Mouse (Mus musculus) embryonic facial prominence, embryonic 11.5 days (tissue): ENCODE results near the gene Cnga3. TPM values are rescaled to one million over a fixed set of nuclear protein-coding genes. Genes with fewer than 3 reads are reported as not detected.
A peak's percentile ranks its signal among the peaks of the same experiment; 100 is the strongest.

Experiments used
- ATAC-seq: fragments of 200-750 bp; cut with Nextera tagmentation; replicated peaks from 2 replicates; pipeline ENCODE4 v1.8.0; 2017; ENCODE audit warnings: low read depth; ENCODE audit not compliant: insufficient number of reproducible peaks, low FRiP score, low TSS enrichment
- DNase-seq: peaks from one replicate; pipeline ENCODE4 v3.0.0-alpha.2; 2015; ENCODE audit warnings: low spot score
- H3K27ac ChIP-seq: fragments of 300-500 bp; sonication (generic); replicated peaks from 2 replicates; pipeline ENCODE4 v1.5.1; 2014; ENCODE audit warnings: mild to moderate bottlenecking, low read depth, low read length, control low read depth
- H3K27me3 ChIP-seq: fragments of 300-500 bp; sonication (generic); 2 replicates; pipeline ENCODE4 v1.6.1; 2014; ENCODE audit warnings: mild to moderate bottlenecking, low read length, moderate library complexity, mixed read lengths; ENCODE audit not compliant: control insufficient read depth, insufficient read depth
- H3K36me3 ChIP-seq: fragments of 300-500 bp; sonication (generic); replicated peaks from 2 replicates; pipeline ENCODE4 v1.6.1; 2014; ENCODE audit warnings: low read depth, mild to moderate bottlenecking, low read length, moderate library complexity, mixed read lengths; ENCODE audit not compliant: control insufficient read depth, insufficient read depth
- H3K4me1 ChIP-seq: fragments of 300-500 bp; sonication (generic); 2 replicates; pipeline ENCODE4 v1.6.1; 2014; ENCODE audit warnings: low read length, mixed read lengths; ENCODE audit not compliant: control insufficient read depth, insufficient read depth
- H3K4me2 ChIP-seq: fragments of 300-500 bp; sonication (generic); 2 replicates; pipeline ENCODE4 v1.6.1; 2014; ENCODE audit warnings: low read depth, mild to moderate bottlenecking, control low read depth, low read length, moderate library complexity
- H3K4me3 ChIP-seq: fragments of 300-500 bp; sonication (generic); 2 replicates; pipeline ENCODE4 v1.5.1; 2014; ENCODE audit warnings: low read depth, low read length, control low read depth
- H3K9ac ChIP-seq: fragments of 300-500 bp; sonication (generic); replicated peaks from 2 replicates; pipeline ENCODE4 v1.6.1; 2014; ENCODE audit warnings: mild to moderate bottlenecking, control low read depth, low read length
- H3K9me3 ChIP-seq: fragments of 300-500 bp; sonication (generic); replicated peaks from 2 replicates; pipeline ENCODE4 v1.6.1; 2016; ENCODE audit warnings: mild to moderate bottlenecking, low read length, inconsistent platforms, mixed read lengths; ENCODE audit not compliant: control insufficient read depth
- WGBS: fragments of 180-500 bp; shearing (Covaris S2); extraction: QIAGEN DNeasy Blood & Tissue Kit; methylation state at CpG from one replicate; pipeline ENCODE4 v1.1.7; 2014; 5-methylcytosine and 5-hydroxymethylcytosine counted together
- polyA plus RNA-seq: library from polyadenylated mRNA; unstranded; fragments of >200 nt; fragmentation: Nextera tagmentation; extraction: Ambion mirVana; gene quantifications from 2 replicates; pipeline ENCODE4 v1.2.1, GENCODE M21; 2014

Cnga3 gene
- polyA plus RNA-seq, 1 experiment from 2014 or later = not detected

- ATAC-seq (no peak), DNase-seq (no peak)
- H3K9ac ChIP-seq = no peak overlapping the region
- 81% methylated on average over 8 of the region's 8 CpGs for WGBS
- no peak overlapping the region for H3K27ac ChIP-seq
- no peaks in the 10 kb centered on the region for H3K27me3 ChIP-seq
- no peak overlapping the region for H3K4me2 ChIP-seq
- no peaks in the 10 kb centered on the region for H3K4me1 ChIP-seq
- H3K4me3 ChIP-seq = no peak overlapping the region
- no peaks in the 10 kb centered on the region for H3K36me3 ChIP-seq
- no peaks in the 10 kb centered on the region for H3K9me3 ChIP-seq
Measured at GRCm38 (mm10) chr1:37207743-37208142, 6.5 kb upstream of the Cnga3 start.

GRCm38 (mm10) chr1:37212375-37212774 lies 1.9 kb upstream of the Cnga3 start:
- WGBS = 87% methylated on average over 9 of the region's 9 CpGs
- Histone ChIP-seq H3K9me3 (no peaks in the 10 kb centered on the region), H3K27ac (no peak overlapping the region), H3K4me3 (no peak overlapping the region), H3K4me2 (no peak overlapping the region), H3K36me3 (no peaks in the 10 kb centered on the region), H3K9ac (no peak overlapping the region), H3K4me1 (no peaks in the 10 kb centered on the region), H3K27me3 (no peaks in the 10 kb centered on the region)
- DNase-seq = no peak
- no peak for ATAC-seq

GRCm38 (mm10) chr1:37218386-37218785 lies 4.2 kb downstream of the Cnga3 start:
- Histone ChIP-seq H3K36me3 (no peaks in the 10 kb centered on the region), H3K4me2 (no peak overlapping the region), H3K4me1 (no peaks in the 10 kb centered on the region), H3K27me3 (no peaks in the 10 kb centered on the region), H3K9me3 (no peaks in the 10 kb centered on the region), H3K4me3 (no peak overlapping the region), H3K27ac (no peak overlapping the region), H3K9ac (no peak overlapping the region)
- DNase-seq (peak; percentile 80), ATAC-seq (no peak)
- WGBS = 3% methylated on average over 14 of the region's 14 CpGs

- no peak overlapping the region for H3K4me3 ChIP-seq
- ATAC-seq (no peak), DNase-seq (no peak)
- no peak overlapping the region for H3K27ac ChIP-seq
- no peak overlapping the region for H3K9ac ChIP-seq
- no peaks in the 10 kb centered on the region for H3K9me3 ChIP-seq
- 84% methylated on average over 5 of the region's 5 CpGs for WGBS
- no peaks in the 10 kb centered on the region for H3K4me1 ChIP-seq
- no peaks in the 10 kb centered on the region for H3K27me3 ChIP-seq
- no peaks in the 10 kb centered on the region for H3K36me3 ChIP-seq
- H3K4me2 ChIP-seq = no peak overlapping the region
Measured at GRCm38 (mm10) chr1:37219593-37219992, 5.4 kb downstream of the Cnga3 start.

GRCm38 (mm10) chr1:37220134-37220907 lies 6.1 kb downstream of the Cnga3 start:
- 52% methylated on average over 6 of the region's 6 CpGs for WGBS
- H3K36me3 ChIP-seq = no peaks in the 10 kb centered on the region
- no peaks in the 10 kb centered on the region for H3K9me3 ChIP-seq
- H3K4me2 ChIP-seq = no peak overlapping the region
- ATAC-seq (peak; percentile 73), DNase-seq (peak; percentile 81)
- no peak overlapping the region for H3K4me3 ChIP-seq
- no peaks in the 10 kb centered on the region for H3K4me1 ChIP-seq
- no peaks in the 10 kb centered on the region for H3K27me3 ChIP-seq
- H3K9ac ChIP-seq = no peak overlapping the region
- no peak overlapping the region for H3K27ac ChIP-seq

GRCm38 (mm10) chr1:37222002-37222401 lies 7.8 kb downstream of the Cnga3 start:
- no peaks in the 10 kb centered on the region for H3K4me1 ChIP-seq
- H3K36me3 ChIP-seq = no peaks in the 10 kb centered on the region
- H3K4me3 ChIP-seq = no peak overlapping the region
- H3K9ac ChIP-seq = no peak overlapping the region
- no peaks in the 10 kb centered on the region for H3K9me3 ChIP-seq
- WGBS = 54% methylated on average over 7 of the region's 7 CpGs
- ATAC-seq (no peak), DNase-seq (peak; percentile 41)
- H3K4me2 ChIP-seq = no peak overlapping the region
- no peak overlapping the region for H3K27ac ChIP-seq
- H3K27me3 ChIP-seq = no peaks in the 10 kb centered on the region

GRCm38 (mm10) chr1:37230404-37230803 lies 16.2 kb downstream of the Cnga3 start:
- DNase-seq (no peak), ATAC-seq (no peak)
- Histone ChIP-seq H3K27ac (no peak overlapping the region), H3K4me1 (no peaks in the 10 kb centered on the region), H3K36me3 (no peaks in the 10 kb centered on the region), H3K4me3 (no peak overlapping the region), H3K9me3 (no peaks in the 10 kb centered on the region), H3K9ac (no peak overlapping the region), H3K4me2 (no peak overlapping the region), H3K27me3 (no peaks in the 10 kb centered on the region)
- 61% methylated on average over 6 of the region's 6 CpGs for WGBS

GRCm38 (mm10) chr1:37231295-37231701 lies 17.1 kb downstream of the Cnga3 start:
- Histone ChIP-seq H3K27ac (no peak overlapping the region), H3K4me2 (no peak overlapping the region), H3K9me3 (no peaks in the 10 kb centered on the region), H3K36me3 (no peaks in the 10 kb centered on the region), H3K4me3 (no peak overlapping the region), H3K27me3 (no peaks in the 10 kb centered on the region), H3K4me1 (no peaks in the 10 kb centered on the region), H3K9ac (no peak overlapping the region)
- ATAC-seq (peak; percentile 89), DNase-seq (peak; percentile 79)
- 35% methylated on average over 6 of the region's 6 CpGs for WGBS
